Mouse (Mus musculus): ENCODE measurements around the gene Cxcr2.

DNA sequence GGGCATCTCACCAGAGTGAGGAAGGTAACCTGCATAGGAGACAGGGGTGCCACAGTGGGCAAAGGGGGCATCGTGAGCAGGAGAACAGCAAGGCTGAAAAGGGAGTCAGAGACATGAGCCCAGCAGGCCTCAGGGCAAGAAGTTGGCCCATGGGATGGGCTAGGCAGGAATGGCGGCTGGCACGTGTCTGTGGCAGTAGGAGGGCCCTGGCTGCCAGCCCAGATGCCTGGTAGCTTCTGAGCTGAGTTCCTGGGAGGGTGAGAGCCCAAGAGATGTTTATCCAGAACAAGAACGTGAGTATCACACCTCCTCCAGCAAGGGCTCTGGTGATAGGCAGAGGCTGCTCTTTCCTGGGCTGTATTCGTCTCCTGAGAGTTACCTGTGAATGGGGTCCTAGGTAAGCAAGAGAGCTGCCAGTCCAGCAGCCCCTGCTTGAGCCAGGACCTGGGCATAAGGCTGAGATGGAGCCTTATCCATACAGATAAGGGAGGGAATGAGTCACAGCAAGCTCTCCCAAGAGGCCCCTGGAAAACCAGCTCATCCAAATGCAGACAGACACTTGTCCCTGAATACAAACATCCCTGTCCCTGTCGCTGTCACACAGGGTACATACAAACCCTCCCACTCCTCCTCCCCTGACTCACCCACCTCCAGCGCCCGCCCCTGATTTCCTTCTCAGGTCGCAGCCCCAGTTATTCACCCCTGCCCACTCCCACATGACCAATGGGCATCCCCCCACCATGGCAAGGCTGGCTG lies 31.8 kb upstream of the Cxcr2 start:
- TF ChIP-seq CTCF (IDR thresholded peaks at IDR 0.05) (no peak), EP300 (IDR thresholded peaks at IDR 0.05; ENCODE audit: insufficient read depth, low read depth, low read length) (no peak), POLR2A (IDR thresholded peaks at IDR 0.05; ENCODE audit: insufficient read depth, low read depth, low read length) (no peak)

Measured in heart, adult 2 months (tissue).